Comparison of ENCODE assay signal across 20 mouse cellular contexts in genomic region chr17:48802673-48803072, GRCm38 (mm10).
DNase-seq lines count a peak whose midpoint lies in the region; ATAC-seq lines count a peak whose summit lies in the region.
"Had no signal": no experiment of that assay in that cellular context is flagged by ENCODE, and none has a peak within 500 bp of the region (broad histone marks: within the 10 kb centered on the region; RNA-seq: fewer than 3 reads in every experiment).

No protein-coding gene starts in this region.

- no peaks in the 10 kb centered on the region for H3K9me3 ChIP-seq in forebrain, embryonic 14.5 days (replicated peaks; ENCODE audit: control insufficient read depth, low read length)
- H3K9me3 ChIP-seq: embryonic facial prominence, embryonic 13.5 days; forebrain, embryonic 12.5 days; heart, embryonic 15.5 days; hindbrain, embryonic 15.5 days had no signal

- no peak overlapping the region for H3K9ac ChIP-seq in forebrain, embryonic 14.5 days (ENCODE audit: low read length)
- H3K9ac ChIP-seq: embryonic facial prominence, embryonic 13.5 days; forebrain, embryonic 12.5 days; forebrain, postnatal 0 days; heart, embryonic 15.5 days; hindbrain, embryonic 15.5 days had no signal

- H3K27me3 ChIP-seq in forebrain, embryonic 14.5 days (replicated peaks; ENCODE audit: control insufficient read depth, insufficient read depth, low read length): no peaks in the 10 kb centered on the region
- H3K27me3 ChIP-seq: embryonic facial prominence, embryonic 13.5 days; forebrain, embryonic 12.5 days; heart, embryonic 15.5 days; hindbrain, embryonic 15.5 days had no signal

- ATAC-seq in forebrain, embryonic 14.5 days: no peak

- no peaks in the 10 kb centered on the region for H3K36me3 ChIP-seq in forebrain, embryonic 14.5 days (ENCODE audit: control insufficient read depth, insufficient read depth, low read length)
- H3K36me3 ChIP-seq: embryonic facial prominence, embryonic 13.5 days; forebrain, embryonic 12.5 days; heart, embryonic 15.5 days; hindbrain, embryonic 10.5 days; hindbrain, embryonic 15.5 days had no signal

- no peaks in the 10 kb centered on the region for H3K4me1 ChIP-seq in forebrain, embryonic 14.5 days (ENCODE audit: control insufficient read depth, insufficient read depth, low read length)
- H3K4me1 ChIP-seq: embryonic facial prominence, embryonic 13.5 days; forebrain, embryonic 12.5 days; heart, embryonic 15.5 days; hindbrain, embryonic 10.5 days; hindbrain, embryonic 15.5 days had no signal

- intact Hi-C loops in heart, postnatal 10 days (cut with DNase I): no loop called here

- H3K4me3 ChIP-seq in forebrain, embryonic 14.5 days (ENCODE audit: low read depth, low read length): no peak overlapping the region
- H3K4me3 ChIP-seq: embryonic facial prominence, embryonic 13.5 days; forebrain, embryonic 12.5 days; heart, adult 2 months; heart, embryonic 15.5 days; hindbrain, embryonic 10.5 days; hindbrain, embryonic 15.5 days had no signal

- 73% methylated on average over 7 of the region's 7 CpGs for WGBS in forebrain, embryonic 14.5 days

- no peak overlapping the region for H3K27ac ChIP-seq in forebrain, embryonic 14.5 days (ENCODE audit: low read depth, low read length)
- H3K27ac ChIP-seq: embryonic facial prominence, embryonic 13.5 days; forebrain, embryonic 12.5 days; heart, adult 2 months; heart, embryonic 15.5 days; hindbrain, embryonic 10.5 days; hindbrain, embryonic 15.5 days had no signal

- peak; percentile 43 to 69 for DNase-seq in frontal cortex, adult 2 months (ENCODE audit: extremely low spot score in 1 of 2, low spot score in 1 of 2)
- DNase-seq in frontal cortex, postnatal 10 days (ENCODE audit: low spot score in 2 of 2): no peak
- peak; percentile 76 for DNase-seq in right cerebral cortex, adult 18-20 months
- DNase-seq in right cerebral cortex, postnatal 4 days: no peak
- peak; percentile 51 to 54 for DNase-seq in right cerebral cortex, adult 2 months (ENCODE audit: low spot score in 2 of 2)
- peak; percentile 43 to 66 for DNase-seq in right cerebral cortex, postnatal 36 days (ENCODE audit: low spot score in 2 of 2)
- DNase-seq in heart, postnatal 10 days: no peak
- DNase-seq in forebrain, embryonic 14.5 days (ENCODE audit: low spot score): no peak
- DNase-seq: adrenal gland, postnatal 14 days; cerebellum, adult 18-20 months; cerebellum, adult 9-11 months; cerebellum, postnatal 36 days; forebrain, postnatal 0 days; heart, adult 2 months had no signal

- no peak overlapping the region for H3K4me2 ChIP-seq in forebrain, embryonic 14.5 days (ENCODE audit: low read length)
- H3K4me2 ChIP-seq: embryonic facial prominence, embryonic 13.5 days; forebrain, embryonic 12.5 days; heart, embryonic 11.5 days; heart, embryonic 15.5 days; hindbrain, embryonic 15.5 days had no signal

Comparison
In these comparisons a context has a peak if more than half of its experiments do, and no peak if none do; other contexts are left out.
1. DNase-seq: peak in frontal cortex, adult 2 months (2 of 2), right cerebral cortex, adult 18-20 months (single experiment), right cerebral cortex, adult 2 months (2 of 2) and right cerebral cortex, postnatal 36 days (2 of 2); none in frontal cortex, postnatal 10 days (0 of 2), right cerebral cortex, postnatal 4 days (single experiment), heart, postnatal 10 days (0 of 2) and forebrain, embryonic 14.5 days (single experiment).